Mouse (Mus musculus) liver, embryonic 15.5 days (tissue): ENCODE results near the gene Calcr. TPM values are rescaled to one million over a fixed set of nuclear protein-coding genes. Genes with fewer than 3 reads are reported as not detected.
A peak's percentile ranks its signal among the peaks of the same experiment; 100 is the strongest.
"Not testable (repeated sequence)": the region's sequence is repeated elsewhere in the genome, so short reads cannot be mapped to it uniquely, and the experiment has no call there.

Source experiments
- ATAC-seq: fragments of 200-750 bp; cut with Nextera tagmentation; 2 replicates; pipeline ENCODE4 v1.8.0; 2017; ENCODE audit warnings: moderate number of reproducible peaks, mild to moderate bottlenecking, moderate library complexity; ENCODE audit not compliant: insufficient read depth
- H3K27ac ChIP-seq: fragments of 300-500 bp; sonication (generic); replicated peaks from 2 replicates; pipeline ENCODE4 v1.5.1; 2015; ENCODE audit warnings: mild to moderate bottlenecking, inconsistent platforms
- H3K27me3 ChIP-seq: fragments of 300-500 bp; sonication (generic); 2 replicates; pipeline ENCODE4 v1.6.1; 2015; ENCODE audit warnings: mild to moderate bottlenecking, inconsistent platforms
- H3K36me3 ChIP-seq: fragments of 300-500 bp; sonication (generic); replicated peaks from 2 replicates; pipeline ENCODE4 v1.6.1; 2015; ENCODE audit warnings: moderate library complexity, mild to moderate bottlenecking, inconsistent platforms
- H3K4me1 ChIP-seq: fragments of 300-500 bp; sonication (generic); replicated peaks from 2 replicates; pipeline ENCODE4 v1.6.1; 2015; ENCODE audit warnings: inconsistent platforms
- H3K4me2 ChIP-seq: fragments of 300-500 bp; sonication (generic); 2 replicates; pipeline ENCODE4 v1.6.1; 2015; ENCODE audit warnings: moderate library complexity, mild to moderate bottlenecking, inconsistent platforms
- H3K4me3 ChIP-seq: fragments of 300-500 bp; sonication (generic); replicated peaks from 2 replicates; pipeline ENCODE4 v1.5.1; 2015; ENCODE audit warnings: mild to moderate bottlenecking, inconsistent platforms
- H3K9ac ChIP-seq: fragments of 300-500 bp; sonication (generic); 2 replicates; pipeline ENCODE4 v1.6.1; 2015; ENCODE audit warnings: moderate library complexity, mild to moderate bottlenecking, inconsistent platforms
- H3K9me3 ChIP-seq: fragments of 300-500 bp; sonication (generic); replicated peaks from 2 replicates; pipeline ENCODE4 v1.6.1; 2016; ENCODE audit warnings: inconsistent platforms
- WGBS: fragments of 180-500 bp; shearing (Covaris S2); methylation state at CpG from one replicate; pipeline ENCODE4 v1.1.7; 2015; ENCODE audit warnings: mixed read lengths; ENCODE audit not compliant: insufficient replicate concordance; 5-methylcytosine and 5-hydroxymethylcytosine counted together
- microRNA counts: library from miRNA; unstranded; fragments of <30 nt; microRNA quantifications from one replicate; lab custom pipeline; 2016
- microRNA-seq: library from miRNA; unstranded; fragments of <30 nt; microRNA quantifications from one replicate; pipeline ENCODE4, GENCODE M21; 2016
- polyA plus RNA-seq: library from polyadenylated mRNA; unstranded; fragments of >200 nt; fragmentation: Nextera tagmentation; extraction: Ambion mirVana; gene quantifications from 2 replicates; pipeline ENCODE4 v1.2.1, GENCODE M21; 2015

Gene Calcr
- polyA plus RNA-seq, 1 experiment from 2014 or later: not detected

GRCm38 (mm10) chr6:3677806-3678205 lies 86.7 kb downstream of the Calcr start:
- no peak overlapping the region for H3K4me3 ChIP-seq
- no peak overlapping the region for H3K4me2 ChIP-seq
- no peaks in the 10 kb centered on the region for H3K4me1 ChIP-seq
- WGBS: 55% methylated on average over 2 of the region's 2 CpGs
- H3K36me3 ChIP-seq: no peaks in the 10 kb centered on the region
- H3K9ac ChIP-seq: no peak overlapping the region
- H3K27ac ChIP-seq: no peak overlapping the region
- ATAC-seq: no peak
- H3K27me3 ChIP-seq: no peaks in the 10 kb centered on the region
- H3K9me3 ChIP-seq: no peaks in the 10 kb centered on the region

- H3K27me3 ChIP-seq, H3K4me1 ChIP-seq, H3K36me3 ChIP-seq, H3K9ac ChIP-seq, H3K9me3 ChIP-seq, ATAC-seq, H3K4me3 ChIP-seq, H3K27ac ChIP-seq, H3K4me2 ChIP-seq: not testable (repeated sequence)
- WGBS: 65% methylated on average over 4 of the region's 4 CpGs
Observed at GRCm38 (mm10) chr6:3671941-3672340, 92.6 kb downstream of the Calcr start.

- no peak overlapping the region for H3K4me3 ChIP-seq
Observed at GRCm38 (mm10) chr6:3664147-3664716, 100.3 kb downstream of the Calcr start.

GRCm38 (mm10) chr6:3658405-3658804 lies 106.1 kb downstream of the Calcr start:
- H3K4me1 ChIP-seq: no peaks in the 10 kb centered on the region
- H3K27me3 ChIP-seq: no peaks in the 10 kb centered on the region
- H3K27ac ChIP-seq: no peak overlapping the region
- no peak overlapping the region for H3K4me2 ChIP-seq
- no peak overlapping the region for H3K9ac ChIP-seq
- H3K36me3 ChIP-seq: no peaks in the 10 kb centered on the region
- no peak overlapping the region for H3K4me3 ChIP-seq
- no peaks in the 10 kb centered on the region for H3K9me3 ChIP-seq
- no peak for ATAC-seq
- WGBS: 71% methylated on average over 4 of the region's 4 CpGs

More at GRCm38 (mm10) chr6:3664147-3664716, 100.3 kb downstream of the Calcr start:
- H3K27me3 ChIP-seq: no peaks in the 10 kb centered on the region
- H3K9me3 ChIP-seq: no peaks in the 10 kb centered on the region
- ATAC-seq: no peak
- no peak overlapping the region for H3K27ac ChIP-seq
- 61% methylated on average over 10 of the region's 10 CpGs for WGBS
- no peaks in the 10 kb centered on the region for H3K4me1 ChIP-seq
- H3K36me3 ChIP-seq: no peaks in the 10 kb centered on the region
- no peak overlapping the region for H3K9ac ChIP-seq
- H3K4me2 ChIP-seq: no peak overlapping the region

MicroRNAs encoded within 50 kb of the gene (microRNA counts, 519-probe panel; counts per million panel counts)
- microRNA mmu-miR-489 (lab: Ali Mortazavi, UCI) (1,377 counts per million, percentile 7 among the panel's probes with 10 or more counts), microRNA mmu-miR-653 (lab: Ali Mortazavi, UCI) (not detected)

Small RNAs within 50 kb of the gene (microRNA-seq; reads per million reads assigned to microRNA genes)
- gene Mir489: not detected
- gene Mir653: not detected

Other genes with a start within 250 kb of the Calcr start
- gene Tfpi2, start 224.2 kb upstream of the Calcr start, polyA plus RNA-seq: 23.1 and 24.9 TPM in 2 replicates
- not detected in 2 replicates for gene Gngt1, start 229.1 kb upstream of the Calcr start, polyA plus RNA-seq
- gene Gng11, start 239.2 kb upstream of the Calcr start, polyA plus RNA-seq: 23.2 and 25.9 TPM in 2 replicates